Mouse (Mus musculus): ENCODE measurements around the gene Tekt5. TPM values are rescaled to one million over a fixed set of nuclear protein-coding genes. Genes with fewer than 3 reads are reported as not detected.

Tekt5 gene
- total RNA-seq, 2 experiments from 2014 or later, result 9.0 to 10.7 TPM

DNA sequence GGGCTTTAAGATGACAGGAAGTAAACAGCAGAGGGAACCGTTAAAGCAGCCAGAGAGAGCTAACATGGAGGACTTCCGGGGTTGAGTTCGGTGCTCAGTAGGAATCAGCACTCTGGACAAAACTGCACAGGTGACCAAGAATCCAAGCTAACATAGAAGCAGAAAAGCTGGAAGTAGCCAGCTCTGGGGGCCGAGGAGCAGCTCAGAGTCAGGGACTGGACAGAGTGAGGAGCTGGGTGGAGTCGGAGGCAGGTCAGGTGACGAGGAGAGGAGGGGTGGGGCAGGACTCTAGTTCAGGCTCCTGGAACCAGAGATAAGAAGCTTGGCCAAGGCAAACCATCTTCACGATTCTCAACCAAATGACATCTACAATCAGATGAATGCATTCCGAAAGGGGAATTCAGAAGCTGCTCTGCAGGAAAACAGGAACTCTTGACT, 11.2 kb downstream of the Tekt5 start:
- no peak for DNase-seq (ENCODE audit: low spot score in 2 of 2)

- no peak for DNase-seq (ENCODE audit: low spot score in 2 of 2)
Observed at GRCm38 (mm10) chr16:10379531-10379930, 15.8 kb downstream of the Tekt5 start.

GRCm38 (mm10) chr16:10377286-10377685, 18.0 kb downstream of the Tekt5 start:
- no peak for DNase-seq (ENCODE audit: low spot score in 2 of 2)

DNA sequence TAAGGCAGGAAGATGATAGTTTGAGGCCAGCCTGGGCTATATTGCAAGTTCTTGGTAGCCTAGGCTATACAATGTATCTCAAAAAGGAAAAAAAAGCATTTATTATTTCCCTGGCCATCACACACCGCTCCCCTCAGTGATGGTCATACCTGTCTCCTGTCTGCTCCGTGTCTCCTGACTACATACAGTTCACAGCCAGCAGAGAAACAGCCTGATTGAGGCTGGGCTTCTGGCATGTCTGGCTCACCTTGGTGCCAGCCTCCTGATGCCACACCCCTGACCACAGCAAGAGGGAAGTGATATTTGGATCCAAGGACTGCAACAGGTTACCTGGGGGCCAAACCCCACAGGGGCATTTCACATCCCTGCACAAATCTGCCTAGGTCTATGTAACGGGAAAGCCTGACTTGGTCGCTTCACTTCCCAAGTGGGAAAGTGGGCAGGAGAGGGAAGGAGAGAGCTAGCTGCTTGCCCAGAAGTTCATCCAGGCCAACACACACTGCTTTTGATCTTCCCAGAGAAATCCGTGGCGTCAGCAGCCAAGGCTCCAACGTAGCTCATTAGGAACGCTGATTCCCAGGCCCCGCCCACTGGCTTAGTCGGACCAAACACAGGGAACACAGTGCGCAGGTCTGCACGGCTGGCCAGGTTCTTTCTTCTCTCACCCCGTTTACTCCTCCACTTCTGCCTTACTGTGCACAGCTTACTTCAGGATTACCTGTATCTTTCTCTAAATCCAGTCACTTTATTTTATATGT, 20.9 kb downstream of the Tekt5 start:
- no peak for DNase-seq (ENCODE audit: low spot score in 2 of 2)

- no peak for DNase-seq (ENCODE audit: low spot score in 2 of 2)
Observed at GRCm38 (mm10) chr16:10372372-10372771, 22.9 kb downstream of the Tekt5 start.

GRCm38 (mm10) chr16:10369996-10370395, 25.3 kb downstream of the Tekt5 start:
- DNase-seq (ENCODE audit: low spot score in 2 of 2), result no peak

DNA sequence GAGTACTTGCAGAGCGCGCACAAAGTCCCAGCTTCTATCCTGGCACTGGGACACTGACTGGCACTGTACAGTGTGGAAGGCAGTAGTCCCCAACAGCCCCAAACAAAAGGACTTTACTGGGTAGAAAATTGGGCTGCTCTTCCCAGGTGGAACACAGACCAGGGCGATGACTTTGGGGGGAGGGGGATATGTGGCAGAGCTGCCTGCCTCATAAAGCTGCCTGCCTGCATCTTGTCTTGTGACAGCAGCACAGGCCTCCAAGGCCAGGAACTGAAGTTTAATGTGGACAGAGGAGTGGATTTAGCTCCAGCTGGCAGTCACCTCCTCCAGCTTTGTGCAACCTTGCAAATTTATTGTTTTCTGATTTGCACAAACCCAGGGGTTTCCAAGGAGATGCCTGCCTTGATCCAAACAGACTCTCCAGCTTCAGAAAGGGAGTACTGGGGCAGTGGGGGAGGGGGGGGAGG, 25.8 kb downstream of the Tekt5 start:
- DNase-seq (ENCODE audit: low spot score in 2 of 2), result no peak

- DNase-seq (ENCODE audit: low spot score in 2 of 2), result no peak
Observed at GRCm38 (mm10) chr16:10366240-10367217, 28.8 kb downstream of the Tekt5 start.

DNA sequence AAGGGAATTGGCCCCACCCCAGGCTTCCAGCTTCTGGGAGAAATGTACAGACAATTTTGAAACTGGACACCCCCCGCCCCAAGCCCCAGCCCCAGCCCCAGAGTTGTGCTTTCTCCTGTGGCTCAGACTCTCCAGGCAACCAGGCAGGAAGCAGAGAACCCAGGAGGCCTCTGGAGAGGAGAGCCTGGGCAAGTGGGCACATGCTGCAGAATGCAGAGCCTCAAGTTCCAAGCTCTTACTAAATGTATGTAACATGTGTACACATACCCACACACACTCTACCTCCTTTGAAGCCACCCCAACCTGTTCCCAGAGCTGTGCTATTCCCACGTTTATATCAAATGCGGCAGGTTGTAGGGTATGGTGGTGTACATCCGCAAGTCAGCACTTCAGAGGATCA, 29.5 kb downstream of the Tekt5 start:
- no peak for DNase-seq (ENCODE audit: low spot score in 2 of 2)

DNA sequence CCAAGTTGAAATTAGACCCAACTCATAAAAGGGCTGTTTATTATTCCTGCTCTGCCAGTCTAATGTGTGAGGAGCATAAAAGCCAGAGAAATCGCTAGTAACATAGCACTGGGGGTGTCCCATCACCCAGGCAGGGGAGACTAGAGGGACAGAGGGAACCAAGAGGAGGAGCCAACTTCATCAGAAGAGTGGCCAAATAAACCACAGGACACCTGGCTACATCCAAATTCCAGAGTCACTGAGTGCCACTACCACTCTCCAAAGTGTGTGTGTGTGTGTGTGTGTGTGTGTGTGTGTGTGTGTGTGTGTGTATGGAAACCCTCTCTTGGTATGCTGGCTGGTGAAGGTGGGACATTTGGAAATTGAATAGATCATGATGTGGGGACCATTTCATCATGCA, 32.2 kb downstream of the Tekt5 start:
- DNase-seq (ENCODE audit: low spot score in 2 of 2), result no peak

- no peak for DNase-seq (ENCODE audit: low spot score in 2 of 2)
Observed at GRCm38 (mm10) chr16:10359241-10359640, 36.0 kb downstream of the Tekt5 start.

DNA sequence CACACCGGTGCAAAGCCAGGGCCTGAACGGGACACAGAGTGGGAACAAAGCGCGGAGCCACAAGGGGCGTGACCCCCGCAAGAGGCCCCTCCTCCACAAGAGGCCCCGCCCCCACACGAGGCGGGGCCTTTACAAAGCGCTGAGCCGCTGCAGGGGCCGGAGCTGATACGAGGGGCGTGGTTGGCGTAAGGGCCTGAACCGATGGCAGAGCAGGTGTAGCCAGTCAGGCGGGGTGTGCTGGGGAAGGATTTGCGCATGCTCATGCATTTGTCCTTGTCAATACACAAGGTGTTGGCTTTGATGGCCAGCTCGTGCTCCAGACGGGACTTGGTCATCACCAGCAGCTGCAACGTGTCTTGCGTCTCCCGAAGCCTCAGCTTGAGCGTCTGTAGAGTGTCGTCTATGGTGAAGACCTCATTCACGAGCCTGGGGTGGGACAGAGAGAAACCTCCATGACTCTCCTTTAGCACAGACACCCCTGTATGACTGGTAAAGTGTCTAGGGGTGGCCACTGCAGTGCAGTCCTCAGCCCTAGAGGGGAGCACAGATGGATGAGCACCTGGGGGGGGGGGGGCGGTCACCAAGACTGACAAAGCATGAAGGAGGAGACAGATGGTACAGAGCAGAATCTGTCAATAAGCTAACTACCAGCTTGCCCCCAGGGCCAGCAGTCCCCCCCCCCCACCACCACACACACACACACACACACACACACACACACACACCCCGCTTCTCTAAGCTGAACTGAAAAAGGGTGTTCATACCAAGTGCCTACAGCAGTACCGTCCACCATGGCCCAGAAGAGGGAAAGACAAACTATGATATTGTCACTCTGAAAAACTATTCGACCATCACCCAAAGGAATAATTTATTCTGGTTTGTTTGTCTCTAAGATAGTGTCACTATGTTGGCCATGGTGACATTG, 37.0 kb downstream of the Tekt5 start:
- DNase-seq (ENCODE audit: low spot score in 2 of 2), result no peak

- no peak for DNase-seq (ENCODE audit: low spot score in 2 of 2)
Observed at GRCm38 (mm10) chr16:10355004-10355403, 40.3 kb downstream of the Tekt5 start.

- no peak for DNase-seq (ENCODE audit: low spot score in 2 of 2)
Observed at GRCm38 (mm10) chr16:10351050-10351636, 44.1 kb downstream of the Tekt5 start.

- DNase-seq (ENCODE audit: low spot score in 2 of 2), result no peak
Observed at GRCm38 (mm10) chr16:10349876-10350275, 45.4 kb downstream of the Tekt5 start.

- no peak for DNase-seq (ENCODE audit: low spot score in 2 of 2)
Observed at GRCm38 (mm10) chr16:10349436-10349835, 45.9 kb downstream of the Tekt5 start.

DNA sequence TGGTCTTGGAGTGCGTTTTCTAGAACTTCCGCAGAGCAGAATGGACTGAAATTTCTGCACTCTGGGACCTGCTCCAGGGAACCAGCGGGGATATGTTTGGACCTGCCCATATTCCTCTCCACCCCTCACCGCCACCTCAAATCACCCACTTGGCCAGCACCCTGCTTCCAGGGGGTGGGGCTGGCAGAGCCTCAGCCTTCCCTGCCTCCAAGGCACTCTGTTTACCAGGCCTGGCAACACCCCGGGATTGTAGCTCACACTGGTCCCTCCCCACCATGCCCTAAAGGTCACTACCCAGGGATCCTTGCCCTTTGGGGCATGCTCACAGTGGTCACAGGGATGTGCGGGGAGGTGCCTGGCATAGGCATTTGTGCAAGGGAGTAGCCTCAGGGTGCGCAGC, 47.7 kb downstream of the Tekt5 start:
- DNase-seq (ENCODE audit: low spot score in 2 of 2), result peak in 1 of 2 experiments; percentile 16

DNA sequence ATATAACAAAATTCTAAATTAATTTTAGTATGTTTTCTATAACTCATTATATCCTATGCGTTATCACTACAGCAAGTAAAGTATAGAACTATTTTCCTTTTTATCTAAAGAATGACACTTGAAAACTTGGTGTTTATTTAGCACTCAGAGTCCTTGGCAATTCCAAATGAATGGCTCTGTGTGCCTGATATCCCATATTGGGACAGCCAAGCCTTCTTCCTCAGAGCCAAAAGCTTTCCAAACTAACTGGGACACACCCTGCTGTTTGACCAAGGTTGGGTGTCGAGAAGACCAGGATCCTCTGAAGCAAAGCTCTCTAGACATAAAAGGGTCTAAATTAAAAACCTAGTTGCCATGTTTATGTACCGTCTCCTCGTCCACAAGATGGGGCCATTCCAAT, 54.2 kb downstream of the Tekt5 start:
- no peak for DNase-seq (ENCODE audit: low spot score in 2 of 2)

DNA sequence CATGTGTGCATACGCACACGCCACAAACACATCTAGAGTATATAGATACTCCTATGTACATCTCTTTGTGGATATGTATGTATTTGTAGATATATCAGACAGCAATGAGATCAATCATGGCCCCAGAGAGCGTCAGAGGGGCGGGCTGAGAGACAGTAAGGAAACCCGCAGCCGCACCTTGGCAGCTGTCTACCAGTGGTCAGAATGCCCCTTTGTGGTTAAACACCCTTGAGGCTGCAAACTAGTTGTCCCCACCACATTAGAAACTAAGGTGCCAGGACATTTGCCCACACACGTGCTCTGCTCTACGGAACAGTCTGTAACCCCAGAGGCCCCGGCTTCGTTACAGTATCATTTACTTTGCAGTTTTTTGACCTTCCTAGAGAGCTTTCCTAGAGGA, 55.4 kb downstream of the Tekt5 start:
- no peak for DNase-seq (ENCODE audit: low spot score in 2 of 2)

DNA sequence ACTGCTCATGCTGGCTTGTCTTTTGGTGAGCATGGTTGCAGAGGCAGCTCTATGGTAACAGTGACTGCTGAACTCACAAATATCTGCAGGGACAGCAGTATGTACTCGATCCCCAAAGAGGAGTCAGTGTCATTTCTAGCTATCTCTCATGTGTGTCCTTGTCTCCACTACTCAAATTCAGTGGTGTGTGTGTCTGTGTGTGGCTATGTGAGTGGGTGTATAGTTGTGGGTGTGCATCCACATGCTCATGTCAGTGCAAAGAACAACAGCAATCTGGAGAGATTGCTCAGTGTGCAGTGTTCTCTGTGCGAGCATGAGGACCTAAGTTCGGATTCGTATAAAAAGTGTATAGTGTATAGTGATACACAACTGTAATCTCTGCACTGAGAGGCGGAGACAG, 56.7 kb downstream of the Tekt5 start:
- DNase-seq (ENCODE audit: low spot score in 2 of 2), result peak in 1 of 2 experiments; percentile 36

Data from left cerebral cortex, adult 18-20 months (tissue).